In the genomic region with DNA sequence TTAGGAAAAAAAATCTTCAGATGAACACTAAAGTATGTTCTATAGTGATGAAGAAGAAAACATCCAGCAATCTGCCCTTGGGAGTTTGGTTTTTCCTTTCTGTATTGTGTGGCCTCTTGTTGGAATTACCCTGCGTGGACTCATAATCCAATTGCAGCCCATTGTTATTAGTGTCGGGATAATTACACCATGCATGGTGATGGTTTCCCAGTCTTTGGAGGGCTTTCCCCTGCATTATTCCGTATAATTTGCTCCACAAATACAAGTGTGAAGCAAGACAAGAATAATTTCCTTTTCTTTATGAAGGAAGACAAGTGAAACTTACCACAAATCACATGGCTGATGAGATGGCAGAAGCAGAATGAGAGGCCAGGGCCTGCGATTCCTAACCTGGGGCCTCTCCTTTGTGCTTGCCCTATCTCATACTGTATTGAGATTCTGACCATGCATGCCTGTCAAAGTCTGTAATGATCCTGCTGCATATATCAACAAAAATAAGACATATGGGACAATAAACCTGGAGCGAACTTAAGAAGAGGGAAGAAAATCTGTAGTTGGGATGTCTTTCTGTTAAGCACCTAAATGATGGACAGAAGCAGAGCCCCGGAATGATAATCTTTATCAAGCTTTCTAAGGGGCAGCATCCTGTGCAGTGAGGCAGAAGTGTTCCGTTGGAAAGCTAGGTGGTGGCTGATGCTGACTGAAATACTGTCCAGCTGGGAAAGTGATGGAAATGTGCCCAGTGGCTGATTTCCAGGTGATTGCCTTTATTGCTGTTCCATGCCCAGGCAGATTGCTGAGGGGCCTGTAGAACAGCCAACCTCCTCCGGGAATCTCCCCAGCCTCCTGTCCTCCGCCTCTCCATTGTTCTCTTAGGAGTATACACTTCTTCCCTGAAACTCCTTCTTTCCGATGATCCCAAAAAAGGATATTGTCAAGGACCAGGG, we compare ENCODE assay signal across 11 mouse cellular contexts.
DNase-seq lines count a peak whose midpoint lies in the region; ATAC-seq and TF ChIP-seq lines count a peak whose summit lies in the region.
"Had no signal": no experiment of that assay in that cellular context is flagged by ENCODE, and none has a peak within 500 bp of the region (broad histone marks: within the 10 kb centered on the region; RNA-seq: fewer than 3 reads in every experiment).

No protein-coding gene starts in this region.

- no peak overlapping the region for H3K4me2 ChIP-seq in heart, embryonic 11.5 days
- H3K4me2 ChIP-seq in liver, embryonic 11.5 days: no peak overlapping the region
- H3K4me2 ChIP-seq: embryonic facial prominence, embryonic 15.5 days had no signal

- 69% methylated on average over 10 of the region's 10 CpGs for WGBS in heart, embryonic 11.5 days (ENCODE audit: insufficient replicate concordance)
- WGBS in liver, embryonic 11.5 days: 85% methylated on average over 10 of the region's 10 CpGs

- H3K27me3 ChIP-seq in heart, embryonic 11.5 days (ENCODE audit: control insufficient read depth, insufficient read depth, low read length): no peaks in the 10 kb centered on the region
- H3K27me3 ChIP-seq in liver, embryonic 11.5 days (replicated peaks; ENCODE audit: control insufficient read depth, insufficient read depth, low read length): no peaks in the 10 kb centered on the region
- H3K27me3 ChIP-seq: CH12.LX; embryonic facial prominence, embryonic 15.5 days had no signal

- TF ChIP-seq POLR2A in cortical plate, adult 2 months (IDR thresholded peaks at IDR 0.05; ENCODE audit: extremely low read depth, insufficient read depth, low read length): no peak

- no peak for TF ChIP-seq CTCF in cortical plate, adult 2 months (IDR thresholded peaks at IDR 0.05; ENCODE audit: extremely low read depth, insufficient read depth, low read length)

- peak; percentile 26 to 47 for DNase-seq in heart, postnatal 10 days
- DNase-seq in right cerebral cortex, postnatal 4 days: peak; percentile 27
- DNase-seq in right cerebral cortex, adult 2 months (ENCODE audit: low spot score in 2 of 2): no peak
- DNase-seq in testis, postnatal 10 days (ENCODE audit: low spot score): peak; percentile 60
- DNase-seq in liver: no peak
- DNase-seq in liver, embryonic 11.5 days (ENCODE audit: low spot score): no peak

- H3K9ac ChIP-seq in heart, embryonic 11.5 days (ENCODE audit: low read depth, low read length): no peak overlapping the region
- H3K9ac ChIP-seq in liver, embryonic 11.5 days (ENCODE audit: low read depth, low read length): no peak overlapping the region
- H3K9ac ChIP-seq: embryonic facial prominence, embryonic 15.5 days; liver, embryonic 14.5 days had no signal

- no peaks in the 10 kb centered on the region for H3K36me3 ChIP-seq in heart, embryonic 11.5 days (ENCODE audit: control insufficient read depth, insufficient read depth, low read length)
- H3K36me3 ChIP-seq in liver, embryonic 11.5 days (ENCODE audit: control insufficient read depth, insufficient read depth, low read length): no peaks in the 10 kb centered on the region
- H3K36me3 ChIP-seq: embryonic facial prominence, embryonic 15.5 days had no signal

- intact Hi-C loops in heart, postnatal 10 days (cut with DNase I): no loop called here

- no peaks in the 10 kb centered on the region for H3K9me3 ChIP-seq in heart, embryonic 11.5 days (replicated peaks; ENCODE audit: control insufficient read depth, low read length)
- H3K9me3 ChIP-seq in liver, embryonic 11.5 days (ENCODE audit: control insufficient read depth, low read length): no peaks in the 10 kb centered on the region
- H3K9me3 ChIP-seq: embryonic facial prominence, embryonic 15.5 days had no signal

- H3K4me1 ChIP-seq in heart, embryonic 11.5 days (ENCODE audit: control insufficient read depth, insufficient read depth, low read length): no peaks in the 10 kb centered on the region
- peaks cover 2% of the 10 kb centered on the region for H3K4me1 ChIP-seq in cortical plate, adult 2 months (ENCODE audit: control insufficient read depth, insufficient read depth, low read length)
- H3K4me1 ChIP-seq in liver, embryonic 11.5 days (replicated peaks; ENCODE audit: control insufficient read depth, insufficient read depth, low read length): no peaks in the 10 kb centered on the region
- H3K4me1 ChIP-seq: embryonic facial prominence, embryonic 15.5 days had no signal

- ATAC-seq in heart, embryonic 11.5 days (replicated peaks; ENCODE audit: insufficient number of reproducible peaks, low FRiP score, low TSS enrichment): no peak
- no peak for ATAC-seq in liver, embryonic 11.5 days (replicated peaks; ENCODE audit: low FRiP score)

- no peak overlapping the region for H3K27ac ChIP-seq in heart, embryonic 11.5 days (ENCODE audit: low read depth, low read length)
- peak overlapping the region; percentile 29; the same call in 1 of the 2 replicates for H3K27ac ChIP-seq in cortical plate, adult 2 months (ENCODE audit: insufficient read depth, low read length)
- no peak overlapping the region for H3K27ac ChIP-seq in liver, embryonic 11.5 days (ENCODE audit: low read depth, low read length)
- H3K27ac ChIP-seq: embryonic facial prominence, embryonic 15.5 days; liver, embryonic 14.5 days had no signal

- H3K4me3 ChIP-seq in heart, embryonic 11.5 days (ENCODE audit: low read depth, low read length): no peak overlapping the region
- no peak overlapping the region for H3K4me3 ChIP-seq in cortical plate, adult 2 months (ENCODE audit: insufficient read depth, low read length)
- H3K4me3 ChIP-seq in liver, embryonic 11.5 days (ENCODE audit: low read depth, low read length): no peak overlapping the region
- H3K4me3 ChIP-seq: embryonic facial prominence, embryonic 15.5 days had no signal

Comparison
In these comparisons a context has a peak if more than half of its experiments do, and no peak if none do; other contexts are left out.
1. DNase-seq: peak in heart, postnatal 10 days (2 of 2), right cerebral cortex, postnatal 4 days (single experiment) and testis, postnatal 10 days (single experiment); none in right cerebral cortex, adult 2 months (0 of 2), liver (single experiment) and liver, embryonic 11.5 days (single experiment).